Mouse (Mus musculus): ENCODE measurements around the gene Vwa5b1. TPM values are rescaled to one million over a fixed set of nuclear protein-coding genes. Genes with fewer than 3 reads are reported as not detected.

The Vwa5b1 gene
- polyA plus RNA-seq, 1 experiment from 2014 or later, result 0.09 TPM

DNA sequence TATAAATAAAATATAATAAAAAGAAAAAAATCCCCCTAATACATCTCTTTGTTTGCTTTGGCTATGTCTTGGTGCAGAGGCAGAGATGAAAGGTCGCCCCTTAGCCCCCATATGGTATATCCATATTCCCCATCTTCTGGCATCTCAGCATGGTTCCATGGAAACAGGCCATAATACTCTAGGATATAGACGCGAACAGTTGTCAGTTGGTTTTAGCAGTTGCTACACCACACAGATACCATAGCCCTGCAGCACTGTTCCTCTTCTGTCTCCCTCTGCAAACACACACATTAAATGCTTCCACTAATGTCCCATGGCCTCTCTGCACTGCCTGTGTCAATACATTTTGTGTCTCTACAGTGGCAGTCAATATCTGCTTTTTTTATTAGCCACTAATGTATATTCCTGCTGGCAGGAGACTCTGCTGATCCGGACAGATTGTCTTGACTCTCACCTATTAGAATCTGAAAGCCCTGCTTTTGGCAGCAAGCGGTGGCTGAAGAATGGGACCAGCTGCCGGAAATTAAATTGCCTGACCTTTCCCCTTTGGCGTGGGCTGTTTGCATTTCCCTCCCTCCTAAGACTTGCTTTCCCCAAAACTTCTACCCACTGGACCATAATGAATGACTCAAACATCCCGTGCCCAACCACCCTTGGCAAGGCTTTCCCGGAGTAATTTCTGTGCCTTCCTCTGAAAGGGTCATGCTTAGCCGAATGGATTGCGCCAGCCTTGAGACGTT, 39.1 kb downstream of the Vwa5b1 start:
- Histone ChIP-seq H3K4me2 (ENCODE audit: low read depth, low read length) (no peak overlapping the region), H3K36me3 (ENCODE audit: control insufficient read depth, insufficient read depth, low read length) (no peaks in the 10 kb centered on the region), H3K4me3 (ENCODE audit: low read length) (no peak overlapping the region), H3K27me3 (ENCODE audit: control insufficient read depth, insufficient read depth, low read depth, low read length) (no peaks in the 10 kb centered on the region), H3K9me3 (ENCODE audit: control insufficient read depth, low read length) (no peaks in the 10 kb centered on the region), H3K4me1 (replicated peaks; ENCODE audit: control insufficient read depth, insufficient read depth, low read length) (no peaks in the 10 kb centered on the region), H3K27ac (ENCODE audit: low read length) (no peak overlapping the region), H3K9ac (ENCODE audit: low read length) (no peak overlapping the region)
- WGBS, result 45% methylated on average over 12 of the region's 12 CpGs
- ATAC-seq (ENCODE audit: low read depth), result peak; percentile 59

GRCm38 (mm10) chr4:138584946-138585345, 50.7 kb downstream of the Vwa5b1 start:
- Histone ChIP-seq H3K4me1 (replicated peaks; ENCODE audit: control insufficient read depth, insufficient read depth, low read length) (no peaks in the 10 kb centered on the region), H3K27me3 (ENCODE audit: control insufficient read depth, insufficient read depth, low read depth, low read length) (no peaks in the 10 kb centered on the region), H3K9ac (ENCODE audit: low read length) (no peak overlapping the region), H3K36me3 (ENCODE audit: control insufficient read depth, insufficient read depth, low read length) (no peaks in the 10 kb centered on the region), H3K27ac (ENCODE audit: low read length) (no peak overlapping the region), H3K9me3 (ENCODE audit: control insufficient read depth, low read length) (no peaks in the 10 kb centered on the region), H3K4me2 (ENCODE audit: low read depth, low read length) (no peak overlapping the region), H3K4me3 (ENCODE audit: low read length) (no peak overlapping the region)
- no peak for ATAC-seq (ENCODE audit: low read depth)

- no peak overlapping the region for H3K9ac ChIP-seq (ENCODE audit: low read length)
- no peaks in the 10 kb centered on the region for H3K36me3 ChIP-seq (ENCODE audit: control insufficient read depth, insufficient read depth, low read length)
- no peak overlapping the region for H3K4me2 ChIP-seq (ENCODE audit: low read depth, low read length)
- no peak overlapping the region for H3K4me3 ChIP-seq (ENCODE audit: low read length)
- H3K4me1 ChIP-seq (replicated peaks; ENCODE audit: control insufficient read depth, insufficient read depth, low read length), result no peaks in the 10 kb centered on the region
- no peak for ATAC-seq (ENCODE audit: low read depth)
- H3K27me3 ChIP-seq (ENCODE audit: control insufficient read depth, insufficient read depth, low read depth, low read length), result no peaks in the 10 kb centered on the region
- H3K27ac ChIP-seq (ENCODE audit: low read length), result no peak overlapping the region
- no peaks in the 10 kb centered on the region for H3K9me3 ChIP-seq (ENCODE audit: control insufficient read depth, low read length)
- WGBS, result 42% methylated on average over 4 of the region's 4 CpGs
Observed at GRCm38 (mm10) chr4:138582446-138582845, 53.2 kb downstream of the Vwa5b1 start.

DNA sequence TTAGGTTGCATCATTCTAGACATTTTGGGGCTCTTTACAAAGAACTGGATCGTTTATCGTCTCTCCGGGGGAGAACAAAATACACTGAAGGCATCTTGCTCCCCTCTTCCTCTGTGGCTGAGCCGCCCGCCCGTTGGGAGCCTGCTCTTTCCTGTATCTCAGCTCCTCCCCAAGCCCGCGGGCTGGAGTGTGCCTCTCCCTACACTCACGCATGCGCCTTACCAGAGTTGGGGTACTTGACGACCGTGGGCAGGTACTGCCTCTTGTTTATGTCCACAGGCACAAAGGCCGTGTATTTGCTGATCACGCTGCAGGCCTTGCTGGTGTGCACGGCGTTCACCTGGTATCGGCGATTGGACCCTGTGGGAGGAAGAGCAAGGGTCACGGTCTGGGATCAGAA, 57.3 kb downstream of the Vwa5b1 start:
- H3K36me3 ChIP-seq (ENCODE audit: control insufficient read depth, insufficient read depth, low read length), result no peaks in the 10 kb centered on the region
- WGBS, result 49% methylated on average over 19 of the region's 19 CpGs
- no peaks in the 10 kb centered on the region for H3K9me3 ChIP-seq (ENCODE audit: control insufficient read depth, low read length)
- H3K4me2 ChIP-seq (ENCODE audit: low read depth, low read length), result no peak overlapping the region
- no peaks in the 10 kb centered on the region for H3K4me1 ChIP-seq (replicated peaks; ENCODE audit: control insufficient read depth, insufficient read depth, low read length)
- ATAC-seq (ENCODE audit: low read depth), result no peak
- H3K4me3 ChIP-seq (ENCODE audit: low read length), result no peak overlapping the region
- no peak overlapping the region for H3K9ac ChIP-seq (ENCODE audit: low read length)
- no peak overlapping the region for H3K27ac ChIP-seq (ENCODE audit: low read length)
- H3K27me3 ChIP-seq (ENCODE audit: control insufficient read depth, insufficient read depth, low read depth, low read length), result no peaks in the 10 kb centered on the region

GRCm38 (mm10) chr4:138576661-138577060, 59.0 kb downstream of the Vwa5b1 start:
- ATAC-seq (ENCODE audit: low read depth), result no peak
- Histone ChIP-seq H3K27me3 (ENCODE audit: control insufficient read depth, insufficient read depth, low read depth, low read length) (no peaks in the 10 kb centered on the region), H3K4me2 (ENCODE audit: low read depth, low read length) (no peak overlapping the region), H3K36me3 (ENCODE audit: control insufficient read depth, insufficient read depth, low read length) (no peaks in the 10 kb centered on the region), H3K4me1 (replicated peaks; ENCODE audit: control insufficient read depth, insufficient read depth, low read length) (no peaks in the 10 kb centered on the region), H3K27ac (ENCODE audit: low read length) (no peak overlapping the region), H3K9me3 (ENCODE audit: control insufficient read depth, low read length) (no peaks in the 10 kb centered on the region), H3K4me3 (ENCODE audit: low read length) (no peak overlapping the region), H3K9ac (ENCODE audit: low read length) (no peak overlapping the region)
- WGBS, result 62% methylated on average over 3 of the region's 4 CpGs

- H3K9me3 ChIP-seq (ENCODE audit: control insufficient read depth, low read length), result no peaks in the 10 kb centered on the region
- WGBS, result 60% methylated on average over 13 of the region's 13 CpGs
- no peak overlapping the region for H3K27ac ChIP-seq (ENCODE audit: low read length)
- H3K27me3 ChIP-seq (ENCODE audit: control insufficient read depth, insufficient read depth, low read depth, low read length), result no peaks in the 10 kb centered on the region
- no peak overlapping the region for H3K9ac ChIP-seq (ENCODE audit: low read length)
- H3K4me3 ChIP-seq (ENCODE audit: low read length), result no peak overlapping the region
- H3K36me3 ChIP-seq (ENCODE audit: control insufficient read depth, insufficient read depth, low read length), result no peaks in the 10 kb centered on the region
- H3K4me1 ChIP-seq (replicated peaks; ENCODE audit: control insufficient read depth, insufficient read depth, low read length), result peaks cover 5% of the 10 kb centered on the region
- no peak overlapping the region for H3K4me2 ChIP-seq (ENCODE audit: low read depth, low read length)
- ATAC-seq (ENCODE audit: low read depth), result no peak
Observed at GRCm38 (mm10) chr4:138574800-138575606, 60.7 kb downstream of the Vwa5b1 start.

GRCm38 (mm10) chr4:138569928-138570327, 65.8 kb downstream of the Vwa5b1 start:
- ATAC-seq (ENCODE audit: low read depth), result peak; percentile 81
- H3K4me3 ChIP-seq (ENCODE audit: low read length), result no peak overlapping the region
- no peak overlapping the region for H3K4me2 ChIP-seq (ENCODE audit: low read depth, low read length)
- H3K9me3 ChIP-seq (ENCODE audit: control insufficient read depth, low read length), result no peaks in the 10 kb centered on the region
- no peaks in the 10 kb centered on the region for H3K36me3 ChIP-seq (ENCODE audit: control insufficient read depth, insufficient read depth, low read length)
- 37% methylated on average over 11 of the region's 11 CpGs for WGBS
- no peak overlapping the region for H3K27ac ChIP-seq (ENCODE audit: low read length)
- no peak overlapping the region for H3K9ac ChIP-seq (ENCODE audit: low read length)
- no peaks in the 10 kb centered on the region for H3K27me3 ChIP-seq (ENCODE audit: control insufficient read depth, insufficient read depth, low read depth, low read length)
- H3K4me1 ChIP-seq (replicated peaks; ENCODE audit: control insufficient read depth, insufficient read depth, low read length), result peaks cover 8% of the 10 kb centered on the region

DNA sequence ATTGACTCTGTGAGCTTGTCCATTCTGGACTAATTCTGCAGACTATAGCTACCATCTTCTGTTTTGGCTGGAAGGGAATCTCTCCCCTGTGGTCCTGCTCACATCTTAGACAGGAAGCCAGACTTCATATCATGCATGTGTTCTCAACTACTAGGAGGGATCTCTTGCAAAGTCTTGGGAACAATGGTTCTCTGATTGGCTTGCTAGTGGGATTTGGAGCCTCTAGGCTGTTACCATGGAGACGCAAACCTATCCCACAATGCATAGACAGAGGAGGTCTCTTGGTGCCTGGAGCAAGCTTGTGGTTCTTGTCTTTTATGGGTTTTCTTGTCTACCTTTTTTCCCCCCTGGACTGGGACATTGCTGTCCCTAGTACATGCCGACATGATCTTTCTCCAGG, 67.4 kb downstream of the Vwa5b1 start:
- Histone ChIP-seq H3K9ac (ENCODE audit: low read length) (no peak overlapping the region), H3K9me3 (ENCODE audit: control insufficient read depth, low read length) (no peaks in the 10 kb centered on the region), H3K4me1 (replicated peaks; ENCODE audit: control insufficient read depth, insufficient read depth, low read length) (peaks cover 8% of the 10 kb centered on the region), H3K36me3 (ENCODE audit: control insufficient read depth, insufficient read depth, low read length) (no peaks in the 10 kb centered on the region), H3K27ac (ENCODE audit: low read length) (no peak overlapping the region), H3K4me3 (ENCODE audit: low read length) (no peak overlapping the region), H3K4me2 (ENCODE audit: low read depth, low read length) (no peak overlapping the region), H3K27me3 (ENCODE audit: control insufficient read depth, insufficient read depth, low read depth, low read length) (no peaks in the 10 kb centered on the region)
- WGBS, result 66% methylated on average over 2 of the region's 2 CpGs
- no peak for ATAC-seq (ENCODE audit: low read depth)

- Histone ChIP-seq H3K4me3 (ENCODE audit: low read length) (no peak overlapping the region), H3K36me3 (ENCODE audit: control insufficient read depth, insufficient read depth, low read length) (no peaks in the 10 kb centered on the region), H3K4me1 (replicated peaks; ENCODE audit: control insufficient read depth, insufficient read depth, low read length) (no peaks in the 10 kb centered on the region), H3K9ac (ENCODE audit: low read length) (no peak overlapping the region), H3K27ac (ENCODE audit: low read length) (no peak overlapping the region), H3K27me3 (ENCODE audit: control insufficient read depth, insufficient read depth, low read depth, low read length) (no peaks in the 10 kb centered on the region), H3K4me2 (ENCODE audit: low read depth, low read length) (no peak overlapping the region), H3K9me3 (ENCODE audit: control insufficient read depth, low read length) (no peaks in the 10 kb centered on the region)
- ATAC-seq (ENCODE audit: low read depth), result peak; percentile 86
- WGBS, result 10% methylated on average over 8 of the region's 8 CpGs
Observed at GRCm38 (mm10) chr4:138561986-138562385, 73.7 kb downstream of the Vwa5b1 start.
